Mouse (Mus musculus) cortical plate, adult 2 months (tissue): ENCODE results near the gene Akt1s1.

Experiments
- CTCF ChIP-seq: fragments of 200-500 bp; IDR thresholded peaks from 2 replicates; pipeline ENCODE4 v1.5.1; 2011; ENCODE audit warnings: mild to moderate bottlenecking, control low read depth, low read length; ENCODE audit not compliant: insufficient read depth; ENCODE audit errors: extremely low read depth
- POLR2A ChIP-seq: fragments of 200-500 bp; IDR thresholded peaks from 2 replicates; pipeline ENCODE4 v1.6.1; 2011; ENCODE audit warnings: mild to moderate bottlenecking, low read length, control low read depth; ENCODE audit not compliant: insufficient read depth; ENCODE audit errors: extremely low read depth

- TF ChIP-seq CTCF (no peak), POLR2A (no peak)
Measured at GRCm38 (mm10) chr7:44846804-44847203, 2.0 kb upstream of the Akt1s1 start.
